Mouse (Mus musculus) hindbrain, postnatal 0 days (tissue): ENCODE data around the gene Vac14. TPM values are rescaled to one million over a fixed set of nuclear protein-coding genes. Genes with fewer than 3 reads are reported as not detected.

ENCODE experiments used
- ATAC-seq: fragments of 200-750 bp; cut with Nextera tagmentation; 2 replicates; pipeline ENCODE4 v1.8.0; 2017; ENCODE audit warnings: mild to moderate bottlenecking, moderate TSS enrichment, moderate library complexity
- DNase-seq: peaks from one replicate; pipeline ENCODE4 v3.0.0-alpha.2; 2015; ENCODE audit warnings: low spot score
- H3K27ac ChIP-seq: fragments of 300-500 bp; sonication (generic); 2 replicates; pipeline ENCODE4 v1.5.1; 2014; ENCODE audit warnings: mild to moderate bottlenecking
- H3K27me3 ChIP-seq: fragments of 300-500 bp; sonication (generic); 2 replicates; pipeline ENCODE4 v1.6.1; 2014; ENCODE audit warnings: low read length, mixed read lengths; ENCODE audit not compliant: insufficient read depth
- H3K36me3 ChIP-seq: fragments of 300-500 bp; sonication (generic); 2 replicates; pipeline ENCODE4 v1.6.1; 2014; ENCODE audit warnings: low read length, mixed read lengths; ENCODE audit not compliant: insufficient read depth
- H3K4me1 ChIP-seq: fragments of 300-500 bp; sonication (generic); 2 replicates; pipeline ENCODE4 v1.6.1; 2014; ENCODE audit warnings: antibody characterized with exemption, low read length, mixed read lengths; ENCODE audit not compliant: insufficient read depth
- H3K4me2 ChIP-seq: fragments of 300-500 bp; sonication (generic); 2 replicates; pipeline ENCODE4 v1.6.1; 2014; ENCODE audit warnings: low read depth, mild to moderate bottlenecking, low read length, moderate library complexity, mixed read lengths
- H3K4me3 ChIP-seq: fragments of 300-500 bp; sonication (generic); 2 replicates; pipeline ENCODE4 v1.5.1; 2014; ENCODE audit warnings: low read length
- H3K9ac ChIP-seq: fragments of 300-500 bp; sonication (generic); replicated peaks from 2 replicates; pipeline ENCODE4 v1.6.1; 2014; ENCODE audit warnings: mild to moderate bottlenecking, low read length, moderate library complexity, mixed read lengths
- H3K9me3 ChIP-seq: fragments of 300-500 bp; sonication (generic); 2 replicates; pipeline ENCODE4 v1.6.1; 2016; ENCODE audit warnings: low read length, mixed read lengths
- CTCF ChIP-seq: IDR thresholded peaks from 2 replicates; pipeline ENCODE4 v1.5.1; 2016; ENCODE audit warnings: antibody characterized with exemption, control low read depth, low read depth
- WGBS: fragments of 180-500 bp; shearing (Covaris S2); extraction: QIAGEN DNeasy Blood & Tissue Kit; methylation state at CpG from one replicate; pipeline ENCODE4 v1.1.7; 2014; 5-methylcytosine and 5-hydroxymethylcytosine counted together
- polyA plus RNA-seq: library from polyadenylated mRNA; unstranded; fragments of >200 nt; fragmentation: Nextera tagmentation; extraction: Ambion mirVana; gene quantifications from 2 replicates; pipeline ENCODE4 v1.2.1, GENCODE M21; 2015
- total RNA-seq: library from RNA; depleted of rRNA; stranded (reverse); fragments of >200 nt; gene quantifications from 2 replicates; pipeline ENCODE4 v1.2.3, GENCODE M21; 2014

Gene Vac14
- total and polyA plus RNA-seq, 2 experiments from 2014 or later: 26.1 to 44.1 TPM

DNA sequence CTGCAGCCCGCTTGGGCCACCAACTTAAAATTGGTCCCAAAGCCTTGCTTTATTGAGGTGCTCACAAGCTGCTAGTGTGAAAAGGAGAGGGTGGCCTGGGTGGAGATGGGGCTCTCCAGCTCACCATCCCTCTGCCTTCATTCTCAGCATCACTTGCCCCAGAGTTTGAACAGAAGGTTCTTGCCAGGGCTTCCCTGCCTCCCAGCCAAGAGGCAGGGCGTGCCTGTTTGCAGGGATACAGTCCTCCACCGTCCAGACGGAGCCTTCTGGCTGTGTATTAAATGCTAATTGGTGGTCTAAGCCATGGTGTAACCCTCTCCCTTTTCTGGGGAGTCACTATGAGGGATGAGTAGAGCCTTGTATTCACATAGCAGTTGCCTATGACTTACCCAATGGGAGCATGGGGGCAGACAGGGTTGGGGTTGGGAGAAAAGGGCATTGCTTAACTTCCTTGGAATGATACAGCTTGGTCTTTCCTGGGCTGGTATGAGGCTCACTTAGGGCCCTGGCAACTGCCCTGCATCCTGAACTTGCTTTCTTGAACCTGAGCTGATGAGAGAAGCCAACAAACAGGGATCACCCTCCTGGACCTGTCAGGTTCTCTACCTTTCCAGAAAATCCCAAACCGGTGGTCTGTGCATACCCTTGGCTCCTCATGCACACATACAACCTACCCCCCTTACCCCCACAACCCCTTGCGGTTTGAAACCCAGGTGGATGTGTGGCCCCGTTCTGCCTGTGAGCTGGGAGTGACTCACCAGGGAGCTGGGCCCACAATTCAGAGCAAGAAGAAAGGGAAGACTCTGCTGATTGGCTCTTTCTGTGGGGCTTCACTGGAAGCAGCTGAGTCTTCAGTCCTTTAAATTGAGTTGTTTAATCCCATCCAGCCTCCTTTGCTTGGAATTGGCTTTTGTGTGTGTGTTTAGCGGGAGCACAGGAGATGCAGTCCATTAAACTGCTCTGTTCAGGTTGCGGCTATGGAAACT is 36.0 kb downstream of the Vac14 start:
- no peaks in the 10 kb centered on the region for H3K9me3 ChIP-seq
- no peak overlapping the region for H3K4me2 ChIP-seq
- TF ChIP-seq CTCF: no peak
- H3K9ac ChIP-seq: no peak overlapping the region
- H3K36me3 ChIP-seq: peaks cover 24% of the 10 kb centered on the region
- H3K27ac ChIP-seq: no peak overlapping the region
- no peak overlapping the region for H3K4me3 ChIP-seq
- H3K27me3 ChIP-seq: no peaks in the 10 kb centered on the region
- ATAC-seq (no peak), DNase-seq (peak; percentile 21)
- 66% methylated on average over 9 of the region's 9 CpGs for WGBS
- H3K4me1 ChIP-seq: no peaks in the 10 kb centered on the region

DNA sequence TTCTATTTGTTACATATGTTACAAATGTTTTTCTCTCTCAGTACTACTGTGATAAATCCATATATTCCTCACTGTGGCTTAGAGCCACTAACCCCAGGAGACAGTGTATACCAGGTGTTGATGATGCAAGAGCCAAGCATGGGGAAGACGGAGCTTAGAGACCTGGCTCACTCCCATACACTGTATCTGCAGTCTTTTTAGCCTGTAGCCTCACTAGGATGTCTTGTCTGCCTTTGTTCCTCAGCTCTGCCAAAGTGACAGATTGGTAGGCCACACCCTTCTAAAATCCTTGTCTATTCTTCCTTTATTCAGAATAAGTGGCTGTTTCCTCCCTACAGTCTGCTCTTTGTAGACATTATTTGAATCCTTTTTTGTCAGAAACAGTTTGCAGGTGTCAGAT is 37.4 kb downstream of the Vac14 start:
- WGBS: 43% methylated on average over 1 of the region's 1 CpGs
- no peak overlapping the region for H3K9ac ChIP-seq
- peaks cover 13% of the 10 kb centered on the region; the same call in 1 of the 2 replicates for H3K36me3 ChIP-seq
- H3K4me3 ChIP-seq: no peak overlapping the region
- DNase-seq (peak; percentile 36), ATAC-seq (no peak)
- no peak overlapping the region for H3K4me2 ChIP-seq
- peak overlapping the region; percentile 3; the same call in 1 of the 2 replicates for H3K27ac ChIP-seq
- no peak for TF ChIP-seq CTCF
- H3K27me3 ChIP-seq: no peaks in the 10 kb centered on the region
- H3K9me3 ChIP-seq: no peaks in the 10 kb centered on the region
- no peaks in the 10 kb centered on the region for H3K4me1 ChIP-seq

DNA sequence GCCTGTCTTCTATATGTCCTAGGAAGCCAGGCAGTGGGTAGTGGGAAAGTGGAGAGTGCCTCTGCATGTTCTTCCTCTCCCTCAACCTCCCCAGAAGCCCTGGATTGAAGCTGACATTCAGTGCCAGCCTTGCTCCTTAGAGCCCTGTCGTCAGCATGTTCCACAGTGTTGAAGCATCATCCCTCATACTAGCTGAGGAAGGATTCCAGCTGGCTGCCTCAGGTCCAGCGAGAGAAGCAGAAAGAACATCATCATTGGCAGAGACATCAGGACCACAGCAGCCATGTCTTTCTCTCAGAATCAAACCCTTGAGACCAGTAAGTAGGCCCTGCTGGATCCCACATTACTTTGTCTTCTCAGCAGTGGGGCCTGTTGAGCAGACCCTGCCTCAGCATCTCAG is 39.3 kb downstream of the Vac14 start:
- H3K9me3 ChIP-seq: no peaks in the 10 kb centered on the region
- whole genome bisulfite sequencing: 88% methylated on average over 2 of the region's 2 CpGs
- TF ChIP-seq CTCF: no peak
- DNase-seq (no peak), ATAC-seq (no peak)
- no peak overlapping the region for H3K27ac ChIP-seq
- peaks cover 19% of the 10 kb centered on the region; the same call in 1 of the 2 replicates for H3K36me3 ChIP-seq
- no peak overlapping the region for H3K4me3 ChIP-seq
- no peak overlapping the region for H3K9ac ChIP-seq
- peaks cover 7% of the 10 kb centered on the region for H3K4me1 ChIP-seq
- H3K4me2 ChIP-seq: no peak overlapping the region
- H3K27me3 ChIP-seq: no peaks in the 10 kb centered on the region

DNA sequence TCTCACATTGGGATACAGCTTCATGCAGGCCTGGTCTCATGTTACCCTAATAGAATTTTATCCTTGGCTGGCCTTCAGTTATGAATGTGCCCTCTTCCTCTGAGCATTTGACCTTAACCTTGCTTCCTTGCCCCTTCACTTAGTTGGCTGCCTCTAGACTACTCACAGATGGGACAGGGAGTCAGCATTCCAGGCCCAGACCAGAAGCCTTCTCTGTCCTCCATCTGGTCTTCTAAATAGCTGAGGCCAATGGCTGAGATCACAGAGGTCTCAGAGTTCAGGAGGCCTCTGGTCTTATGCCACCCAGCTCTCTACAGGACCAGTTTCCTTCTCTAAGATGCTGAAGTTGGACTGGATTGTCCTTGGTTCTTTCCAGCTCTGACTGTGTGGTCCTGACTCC is 41.7 kb downstream of the Vac14 start:
- Histone ChIP-seq H3K9ac (no peak overlapping the region), H3K27ac (no peak overlapping the region), H3K4me1 (peaks cover 32% of the 10 kb centered on the region), H3K4me2 (no peak overlapping the region), H3K36me3 (peaks cover 19% of the 10 kb centered on the region; the same call in 1 of the 2 replicates), H3K9me3 (no peaks in the 10 kb centered on the region), H3K27me3 (no peaks in the 10 kb centered on the region), H3K4me3 (no peak overlapping the region)
- no peak for ATAC-seq
- no peak for TF ChIP-seq CTCF
- DNase-seq: no peak

DNA sequence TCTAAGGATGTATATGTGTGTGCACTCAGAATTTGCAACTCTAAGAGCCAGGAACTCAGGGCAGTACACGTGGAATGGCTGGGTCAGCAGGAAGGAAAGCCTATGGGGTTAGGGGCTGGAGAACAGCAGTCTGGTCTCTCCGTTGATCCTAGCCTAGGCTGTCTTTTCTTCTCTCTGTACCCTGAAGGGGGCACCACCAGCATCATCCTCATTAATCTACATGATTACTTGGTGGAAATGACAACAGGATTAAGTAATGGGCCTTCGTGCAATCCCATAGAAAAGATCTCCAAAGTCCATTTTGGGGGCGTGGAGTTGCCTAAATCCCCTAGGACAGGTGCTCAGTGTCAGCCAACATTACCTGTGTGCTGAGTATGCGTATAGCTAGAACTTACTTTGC is 44.2 kb downstream of the Vac14 start:
- Histone ChIP-seq H3K9ac (no peak overlapping the region), H3K36me3 (peaks cover 19% of the 10 kb centered on the region; the same call in 1 of the 2 replicates), H3K4me1 (peaks cover 34% of the 10 kb centered on the region), H3K27me3 (no peaks in the 10 kb centered on the region), H3K4me3 (no peak overlapping the region), H3K4me2 (no peak overlapping the region), H3K27ac (peak overlapping the region; percentile 86; the same call in 1 of the 2 replicates), H3K9me3 (no peaks in the 10 kb centered on the region)
- TF ChIP-seq CTCF: peak; percentile 35; the same call in 1 of the 2 replicates
- ATAC-seq (no peak), DNase-seq (peak; percentile 40)
- WGBS: 66% methylated on average over 5 of the region's 5 CpGs

DNA sequence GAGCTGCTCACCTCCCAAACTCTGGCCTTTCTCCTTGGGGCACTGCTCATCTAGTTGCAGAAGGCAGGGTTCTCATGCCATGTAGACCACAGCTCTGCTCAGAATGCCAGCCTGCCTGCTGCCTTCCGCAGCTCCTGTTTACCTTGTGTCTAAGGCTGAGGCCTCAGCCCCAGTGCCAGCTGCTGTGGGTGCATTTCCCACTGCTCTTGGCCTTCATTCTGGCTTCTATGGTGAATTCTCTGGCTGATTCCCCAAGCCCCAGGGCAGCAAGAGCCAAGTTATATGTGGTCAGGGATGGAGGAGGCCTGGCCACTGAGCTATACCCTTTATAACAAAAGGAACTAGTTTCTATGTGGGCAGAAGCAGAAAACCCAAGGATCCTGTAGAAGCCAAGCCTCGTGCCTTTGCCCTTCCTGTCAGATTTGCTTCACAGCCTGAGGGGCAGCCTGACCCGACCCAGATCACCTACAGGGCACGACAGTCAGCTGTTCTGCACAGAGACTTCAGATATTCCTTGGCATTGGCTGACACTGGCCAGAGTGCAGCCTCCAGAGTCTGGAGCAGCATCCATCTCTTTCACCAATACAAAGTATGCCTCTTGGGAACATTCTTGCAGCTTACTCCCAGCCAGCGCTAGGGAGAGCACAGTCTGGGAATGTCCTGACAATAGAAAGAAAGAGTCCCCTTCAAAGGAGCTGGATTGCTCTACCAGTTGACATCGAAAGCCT is 44.8 kb downstream of the Vac14 start:
- H3K9ac ChIP-seq: no peak overlapping the region
- peak; percentile 67 for DNase-seq

More for the DNA sequence above, 44.8 kb downstream of the Vac14 start:
- no peak for TF ChIP-seq CTCF
- WGBS: 43% methylated on average over 6 of the region's 6 CpGs
- peak; percentile 36 for ATAC-seq
- H3K4me1 ChIP-seq: peaks cover 34% of the 10 kb centered on the region
- no peaks in the 10 kb centered on the region for H3K27me3 ChIP-seq
- peak overlapping the region; percentile 86 for H3K27ac ChIP-seq
- peaks cover 15% of the 10 kb centered on the region; the same call in 1 of the 2 replicates for H3K36me3 ChIP-seq
- H3K4me2 ChIP-seq: no peak overlapping the region
- no peak overlapping the region for H3K4me3 ChIP-seq
- no peaks in the 10 kb centered on the region for H3K9me3 ChIP-seq
